ENCODE assay signal across 1 mouse cellular context in genomic region chr8:106059613-106060371, GRCm38 (mm10).
A peak's percentile ranks its signal among the peaks of the same experiment; 100 is the strongest.
TF ChIP-seq lines count a peak whose summit lies in the region.

No protein-coding gene starts in this region.

TF ChIP-seq in MEL, 35 proteins besides CTCF, POLR2A, EP300 and RAD21:
- TF ChIP-seq SIN3A (IDR thresholded peaks at IDR 0.05; ENCODE audit: low read length) = peak; percentile 42; the same call in 1 of the 2 replicates
- TF ChIP-seq ELF1 (IDR thresholded peaks at IDR 0.05; ENCODE audit: low read depth, low read length) = no peak
- no peak for TF ChIP-seq JUND (IDR thresholded peaks at IDR 0.05; ENCODE audit: low read depth, low read length)
- TF ChIP-seq POLR2AphosphoS5 (IDR thresholded peaks at IDR 0.05; ENCODE audit: borderline replicate concordance, low read depth, low read length) = no peak
- TF ChIP-seq GATA1 (IDR thresholded peaks at IDR 0.05; ENCODE audit: low read depth, low read length) = no peak
- TF ChIP-seq CHD1 (IDR thresholded peaks at IDR 0.05; ENCODE audit: low read depth, low read length) = peak; percentile 63; the same call in 1 of the 2 replicates
- 0 out of 2 replicates have a peak, but pooled peaks have one; percentile 35 for TF ChIP-seq MAZ (IDR thresholded peaks at IDR 0.05; ENCODE audit: low read depth, low read length)
- TF ChIP-seq POLR2AphosphoS2 (IDR thresholded peaks at IDR 0.05; ENCODE audit: low read length) = no peak
- TF ChIP-seq UBTF (IDR thresholded peaks at IDR 0.05; ENCODE audit: borderline replicate concordance, insufficient read depth, low read depth, low read length) = peak; percentile 92; the same call in 1 of the 2 replicates
- TF ChIP-seq CHD2 (IDR thresholded peaks at IDR 0.05; ENCODE audit: low read length) = no peak
- TF ChIP-seq MXI1 (IDR thresholded peaks at IDR 0.05; ENCODE audit: low read depth, low read length) = peak; percentile 69
- peak; percentile 12; the same call in 1 of the 2 replicates for TF ChIP-seq NELFE (IDR thresholded peaks at IDR 0.05; ENCODE audit: low read depth, low read length)
- TF ChIP-seq ZMIZ1 (IDR thresholded peaks at IDR 0.05; ENCODE audit: low read depth, low read length) = peak; percentile 34; the same call in 1 of the 2 replicates
